Mouse (Mus musculus): Measurements from ENCODE around the gene Anp32e. TPM values are rescaled to one million over a fixed set of nuclear protein-coding genes. Genes with fewer than 3 reads are reported as not detected.
A peak's percentile ranks its signal among the peaks of the same experiment; 100 is the strongest.

Gene Anp32e
- polyA plus RNA-seq (2015; fragmentation: Nextera tagmentation; extraction: Ambion mirVana): 110 and 118 TPM in 2 replicates

DNA sequence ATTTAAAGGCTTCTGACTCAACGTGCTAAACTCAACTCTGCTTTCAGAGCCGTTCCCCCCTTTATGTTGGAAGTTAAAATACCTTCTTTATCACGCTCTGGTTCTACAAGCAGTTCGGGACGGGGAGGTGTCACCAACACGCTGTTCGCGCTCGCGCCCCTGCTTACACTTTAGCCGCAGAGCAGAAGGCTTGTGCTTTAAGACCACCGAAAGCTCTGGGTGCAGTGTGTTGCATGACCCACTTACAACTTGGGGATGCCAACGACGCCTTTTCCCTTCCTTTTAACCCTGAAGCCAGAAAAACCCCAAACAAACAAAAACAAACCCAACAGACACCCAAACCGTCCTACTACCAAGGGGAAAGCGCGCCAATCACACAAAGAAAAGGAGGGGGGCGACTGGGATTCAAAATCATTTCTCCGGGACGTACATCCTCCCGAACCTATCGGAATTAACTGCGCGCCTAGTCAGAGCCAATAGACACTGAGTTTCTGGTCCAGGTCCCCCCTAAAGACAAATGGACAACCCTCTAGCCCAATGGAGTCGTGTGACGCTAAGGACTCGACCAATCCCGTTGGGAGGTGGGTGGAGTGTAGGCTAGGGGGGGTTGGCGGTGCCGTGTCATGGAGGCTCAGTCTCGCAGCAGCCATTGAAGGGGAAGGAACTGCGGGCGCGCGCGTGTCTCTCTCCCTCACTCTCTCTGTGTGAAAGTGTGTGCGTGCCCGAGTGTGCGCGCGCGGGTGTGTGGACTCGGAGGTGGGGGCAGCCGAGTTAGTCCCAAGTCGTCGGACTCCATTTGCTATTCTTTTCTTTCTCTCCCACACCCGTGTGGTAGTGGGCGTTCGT is at the start of gene Anp32e:
Gene Anp32e (plus strand): TSS at position 589 of the 846 bp plus-strand sequence.
- Histone ChIP-seq H3K9ac (ENCODE audit: low read depth, low read length) (peak within 1 kb of the TSS; percentile 85), H3K4me3 (ENCODE audit: low read length) (peak within 1 kb of the TSS; percentile 86), H3K27ac (ENCODE audit: low read depth, low read length) (peak within 1 kb of the TSS; percentile 86), H3K27me3 (replicated peaks; ENCODE audit: control insufficient read depth, insufficient read depth, low read length) (no peaks in the 10 kb centered on the region), H3K36me3 (ENCODE audit: control insufficient read depth, insufficient read depth, low read length) (peaks cover 1% of the 10 kb centered on the region; the same call in 1 of the 2 replicates), H3K9me3 (ENCODE audit: control insufficient read depth, low read length) (no peaks in the 10 kb centered on the region), H3K4me1 (ENCODE audit: control insufficient read depth, insufficient read depth, low read depth, low read length) (peaks cover 5% of the 10 kb centered on the region), H3K4me2 (ENCODE audit: low read length) (peak within 1 kb of the TSS; percentile 82)
- ATAC-seq: peak; percentile 100
- under 1% methylated on average over 45 of the region's 49 CpGs for whole genome bisulfite sequencing

DNA sequence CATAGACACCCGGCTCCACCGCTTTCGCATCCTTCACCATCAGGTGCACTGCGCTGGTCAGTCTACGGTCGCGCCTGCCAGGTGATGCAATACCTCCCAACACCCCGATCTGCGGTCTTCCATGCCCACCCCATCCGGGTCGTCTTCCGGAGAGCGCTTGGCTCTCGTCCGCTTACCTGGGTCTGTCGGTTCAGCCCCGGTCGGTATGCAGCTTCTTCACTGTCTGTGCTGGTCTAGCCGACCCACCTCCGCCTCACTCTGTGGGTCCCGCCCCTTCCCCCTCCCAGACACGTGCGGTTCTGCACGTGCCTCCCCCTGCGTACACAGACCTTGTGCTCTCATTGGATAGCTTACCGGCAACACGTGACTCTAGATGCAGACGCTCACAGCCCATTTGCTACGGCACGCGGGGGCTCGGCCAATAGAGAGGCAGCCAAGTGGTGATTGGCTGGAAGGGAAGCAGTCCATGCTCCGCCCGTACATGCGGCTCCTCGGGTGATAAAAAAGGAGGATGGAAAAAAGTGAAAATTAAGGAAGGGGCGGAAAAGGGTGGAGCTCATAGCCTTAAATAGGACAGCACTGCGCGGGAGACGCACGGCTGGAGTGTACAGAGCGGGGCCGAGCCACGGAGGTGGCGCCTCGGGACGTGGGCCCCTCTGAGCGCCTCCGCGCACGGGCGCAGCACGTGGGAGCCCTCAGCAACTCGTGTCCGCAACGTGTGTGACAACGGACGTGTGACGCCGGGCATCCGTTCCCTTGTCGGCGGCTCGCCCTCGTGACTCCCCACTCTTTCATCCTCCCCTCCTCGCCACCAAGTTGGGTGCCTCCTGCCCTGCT is 46.8 kb upstream of the Anp32e start, which contains the start of gene Ciart:
Gene Ciart (minus strand): TSS at position 273 of the 837 bp plus-strand sequence.
- peak; percentile 100 for ATAC-seq
- H3K27ac ChIP-seq (ENCODE audit: low read depth, low read length): 0 out of 2 replicates have a peak within 1 kb of the TSS, but pooled peaks have one; percentile 31
- under 1% methylated on average over 64 of the region's 66 CpGs for WGBS

DNA sequence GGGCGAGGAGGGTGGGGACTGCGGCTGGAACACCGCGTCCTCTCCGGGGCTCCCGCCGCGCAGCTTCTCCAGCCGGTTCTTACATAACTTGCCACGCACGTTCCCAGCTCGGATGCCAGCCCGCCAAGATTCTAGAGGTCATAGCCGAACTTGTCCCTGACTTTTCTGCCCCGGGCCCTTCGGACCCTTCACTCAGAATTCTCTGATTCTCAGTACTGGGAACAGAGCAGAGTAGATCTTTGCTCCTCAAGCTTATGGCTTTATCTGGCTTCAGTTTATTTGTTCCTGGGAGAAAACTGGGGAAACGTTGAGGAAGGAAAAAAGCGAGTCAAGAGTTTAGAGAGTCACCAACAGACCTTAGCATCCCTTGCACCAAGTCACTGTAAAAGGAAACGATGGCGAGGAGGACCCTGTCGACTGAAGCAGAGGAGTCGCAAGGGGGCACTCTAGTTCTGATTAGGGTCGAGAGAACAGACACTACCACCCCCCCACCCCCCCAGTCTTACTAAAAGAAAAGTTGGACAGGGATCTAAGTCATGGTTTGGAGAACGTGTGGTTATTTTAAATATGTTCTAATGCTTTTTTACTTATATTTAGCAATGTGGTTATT is 46.1 kb upstream of the Anp32e start:
- no peak for ATAC-seq
- no peaks in the 10 kb centered on the region for H3K27me3 ChIP-seq (replicated peaks; ENCODE audit: control insufficient read depth, insufficient read depth, low read length)
- H3K9ac ChIP-seq (ENCODE audit: low read depth, low read length): peak overlapping the region; percentile 41
- no peaks in the 10 kb centered on the region for H3K9me3 ChIP-seq (ENCODE audit: control insufficient read depth, low read length)
- no peaks in the 10 kb centered on the region for H3K36me3 ChIP-seq (ENCODE audit: control insufficient read depth, insufficient read depth, low read length)
- H3K4me3 ChIP-seq (ENCODE audit: low read length): peak overlapping the region; percentile 56
- WGBS: 2% methylated on average over 23 of the region's 24 CpGs
- peak overlapping the region; percentile 97 for H3K4me2 ChIP-seq (ENCODE audit: low read length)
- H3K4me1 ChIP-seq (ENCODE audit: control insufficient read depth, insufficient read depth, low read depth, low read length): peaks cover 11% of the 10 kb centered on the region
- H3K27ac ChIP-seq (ENCODE audit: low read depth, low read length): no peak overlapping the region

More for the DNA sequence above, 46.8 kb upstream of the Anp32e start, which contains the start of gene Ciart:
- H3K9me3 ChIP-seq (ENCODE audit: control insufficient read depth, low read length): no peaks in the 10 kb centered on the region
- peak within 1 kb of the TSS; percentile 56 for H3K4me3 ChIP-seq (ENCODE audit: low read length)
- no peaks in the 10 kb centered on the region for H3K36me3 ChIP-seq (ENCODE audit: control insufficient read depth, insufficient read depth, low read length)
- H3K4me2 ChIP-seq (ENCODE audit: low read length): peak within 1 kb of the TSS; percentile 97
- peaks cover 11% of the 10 kb centered on the region for H3K4me1 ChIP-seq (ENCODE audit: control insufficient read depth, insufficient read depth, low read depth, low read length)
- H3K9ac ChIP-seq (ENCODE audit: low read depth, low read length): peak within 1 kb of the TSS; percentile 70
- no peaks in the 10 kb centered on the region for H3K27me3 ChIP-seq (replicated peaks; ENCODE audit: control insufficient read depth, insufficient read depth, low read length)

DNA sequence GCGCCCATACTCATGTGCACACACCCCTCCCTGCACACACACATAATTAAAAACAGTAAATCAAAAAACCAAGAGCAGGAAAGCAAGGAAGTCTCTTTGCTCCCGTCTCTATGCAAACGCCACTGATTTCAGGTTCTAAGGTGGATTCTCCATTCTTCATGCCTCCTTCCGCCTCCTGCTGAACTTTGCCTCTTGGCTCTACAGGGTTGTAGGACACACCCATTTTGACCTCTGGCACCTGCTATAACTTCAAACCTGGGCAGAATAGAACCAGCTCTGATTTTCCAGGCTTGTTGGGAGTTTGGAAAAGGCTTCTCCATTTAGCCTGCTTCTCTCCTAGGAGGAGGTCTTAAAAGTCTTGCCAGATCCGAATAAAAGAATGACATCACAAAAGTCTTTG is 44.6 kb upstream of the Anp32e start:
- ATAC-seq: no peak
- Histone ChIP-seq H3K4me3 (ENCODE audit: low read length) (no peak overlapping the region), H3K9ac (ENCODE audit: low read depth, low read length) (no peak overlapping the region), H3K36me3 (ENCODE audit: control insufficient read depth, insufficient read depth, low read length) (no peaks in the 10 kb centered on the region), H3K27me3 (replicated peaks; ENCODE audit: control insufficient read depth, insufficient read depth, low read length) (no peaks in the 10 kb centered on the region), H3K4me2 (ENCODE audit: low read length) (no peak overlapping the region), H3K9me3 (ENCODE audit: control insufficient read depth, low read length) (no peaks in the 10 kb centered on the region), H3K27ac (ENCODE audit: low read depth, low read length) (no peak overlapping the region), H3K4me1 (ENCODE audit: control insufficient read depth, insufficient read depth, low read depth, low read length) (peaks cover 11% of the 10 kb centered on the region)
- 85% methylated on average over 5 of the region's 5 CpGs for WGBS

DNA sequence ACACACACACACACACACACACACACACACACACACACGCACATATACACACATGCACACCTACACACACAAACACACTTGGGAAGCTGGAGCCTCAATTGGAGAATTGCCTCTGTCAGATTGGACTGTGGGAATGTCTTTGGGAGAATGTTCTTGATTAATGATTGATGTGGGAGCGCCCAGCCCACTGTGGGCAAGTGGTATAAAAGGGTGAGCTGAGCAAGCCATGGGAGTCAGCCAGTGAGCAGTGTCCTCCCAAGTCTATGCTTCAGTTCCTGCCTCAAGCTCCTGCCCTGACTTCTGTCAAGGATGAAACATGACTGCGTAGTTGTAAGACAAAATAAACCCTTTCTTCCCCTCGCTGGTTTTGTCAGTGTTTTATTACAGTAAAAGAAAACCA is 41.5 kb upstream of the Anp32e start:
- H3K4me3 ChIP-seq (ENCODE audit: low read length): no peak overlapping the region
- peaks cover 5% of the 10 kb centered on the region; the same call in 1 of the 2 replicates for H3K4me1 ChIP-seq (ENCODE audit: control insufficient read depth, insufficient read depth, low read depth, low read length)
- H3K9ac ChIP-seq (ENCODE audit: low read depth, low read length): no peak overlapping the region
- no peaks in the 10 kb centered on the region for H3K9me3 ChIP-seq (ENCODE audit: control insufficient read depth, low read length)
- H3K36me3 ChIP-seq (ENCODE audit: control insufficient read depth, insufficient read depth, low read length): no peaks in the 10 kb centered on the region
- no peak overlapping the region for H3K4me2 ChIP-seq (ENCODE audit: low read length)
- no peak overlapping the region for H3K27ac ChIP-seq (ENCODE audit: low read depth, low read length)
- WGBS: 81% methylated on average over 4 of the region's 4 CpGs
- no peak for ATAC-seq
- H3K27me3 ChIP-seq (replicated peaks; ENCODE audit: control insufficient read depth, insufficient read depth, low read length): no peaks in the 10 kb centered on the region

DNA sequence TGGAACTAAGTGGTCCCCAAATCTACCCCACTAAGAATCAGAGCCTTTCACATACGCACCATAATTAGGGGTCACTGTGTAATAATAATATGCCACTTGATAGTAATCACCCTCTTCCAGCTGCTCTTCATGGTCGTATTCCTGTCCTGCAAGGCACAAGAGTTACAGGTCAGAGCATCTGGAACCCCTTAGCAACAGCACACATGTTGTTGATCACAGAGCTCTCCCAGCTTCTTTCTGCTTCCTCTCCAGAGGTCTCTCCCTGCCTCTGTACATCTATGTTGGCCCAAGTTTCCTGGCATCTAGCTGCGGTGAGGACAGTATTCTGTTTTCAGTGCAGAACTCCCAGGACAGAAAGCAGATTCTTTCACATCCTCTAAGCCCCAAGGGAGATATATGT is 39.4 kb upstream of the Anp32e start:
- Histone ChIP-seq H3K36me3 (ENCODE audit: control insufficient read depth, insufficient read depth, low read length) (no peaks in the 10 kb centered on the region), H3K4me1 (ENCODE audit: control insufficient read depth, insufficient read depth, low read depth, low read length) (peaks cover under 1% of the 10 kb centered on the region), H3K4me3 (ENCODE audit: low read length) (no peak overlapping the region), H3K9me3 (ENCODE audit: control insufficient read depth, low read length) (no peaks in the 10 kb centered on the region), H3K4me2 (ENCODE audit: low read length) (no peak overlapping the region), H3K9ac (ENCODE audit: low read depth, low read length) (no peak overlapping the region), H3K27me3 (replicated peaks; ENCODE audit: control insufficient read depth, insufficient read depth, low read length) (no peaks in the 10 kb centered on the region), H3K27ac (ENCODE audit: low read depth, low read length) (no peak overlapping the region)
- 73% methylated on average over 3 of the region's 3 CpGs for WGBS
- no peak for ATAC-seq

DNA sequence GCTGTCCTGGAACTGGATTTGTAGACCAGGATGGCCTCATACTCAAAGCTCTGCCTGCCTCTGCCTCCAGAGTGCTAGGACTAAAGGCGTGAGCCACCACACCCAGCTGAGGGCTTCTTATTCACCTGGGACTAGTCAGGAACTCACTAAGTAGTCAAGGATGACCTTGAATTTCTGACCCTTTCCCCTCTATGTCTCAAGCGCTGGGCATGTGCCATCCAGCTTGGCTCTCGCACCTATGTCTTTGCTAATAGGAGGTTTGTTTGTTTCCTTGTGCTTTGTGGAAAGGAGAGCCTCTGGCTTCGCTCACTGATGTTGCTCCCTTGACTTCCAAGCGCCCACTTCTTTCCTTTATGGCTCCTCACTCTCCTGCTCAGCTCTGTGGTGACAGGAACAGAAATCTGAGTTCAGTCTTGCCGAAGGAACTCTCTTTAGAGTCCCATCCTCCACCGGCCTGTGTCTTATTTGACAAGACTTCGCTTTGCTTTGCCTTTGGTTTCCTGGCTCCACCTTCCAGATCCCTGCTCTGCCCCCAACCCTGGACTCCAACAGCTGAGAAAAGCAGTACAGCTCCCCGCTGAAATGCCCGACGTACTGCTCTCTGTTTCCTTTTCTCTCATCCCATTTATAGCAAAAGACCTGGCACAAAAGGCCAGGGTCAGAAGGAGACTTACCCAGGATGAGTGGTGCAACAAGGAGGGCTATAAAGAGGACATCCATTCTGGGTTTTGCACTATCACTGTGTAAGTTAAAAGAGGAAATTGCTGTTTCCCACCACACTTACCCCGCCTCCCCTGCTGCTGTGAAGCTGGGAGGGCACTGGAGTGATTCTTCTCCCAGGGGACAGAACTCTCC is 37.6 kb upstream of the Anp32e start, which contains the start of gene BC028528:
Gene BC028528 (minus strand): TSS at position 795 of the 855 bp plus-strand sequence.
- H3K9ac ChIP-seq (ENCODE audit: low read depth, low read length): peak within 1 kb of the TSS; percentile 17; the same call in 1 of the 2 replicates
- H3K36me3 ChIP-seq (ENCODE audit: control insufficient read depth, insufficient read depth, low read length): no peaks in the 10 kb centered on the region
- no peak for ATAC-seq
- H3K4me3 ChIP-seq (ENCODE audit: low read length): peak within 1 kb of the TSS; percentile 14; the same call in 1 of the 2 replicates
- H3K9me3 ChIP-seq (ENCODE audit: control insufficient read depth, low read length): no peaks in the 10 kb centered on the region
- H3K27me3 ChIP-seq (replicated peaks; ENCODE audit: control insufficient read depth, insufficient read depth, low read length): no peaks in the 10 kb centered on the region
- peaks cover 11% of the 10 kb centered on the region for H3K4me1 ChIP-seq (ENCODE audit: control insufficient read depth, insufficient read depth, low read depth, low read length)
- WGBS: 22% methylated on average over 12 of the region's 12 CpGs
- H3K27ac ChIP-seq (ENCODE audit: low read depth, low read length): peak within 1 kb of the TSS; percentile 60
- H3K4me2 ChIP-seq (ENCODE audit: low read length): peak within 1 kb of the TSS; percentile 11

All from hindbrain, embryonic 16.5 days (tissue).